Mouse (Mus musculus): ENCODE data around the gene Arhgap10.

GRCm38 (mm10) chr8:77511750-77512493 lies 5.8 kb downstream of the Arhgap10 start:
- TF ChIP-seq CTCF (IDR thresholded peaks at IDR 0.05; ENCODE audit: control insufficient read depth, insufficient read depth, insufficient read length) (no peak), USF1 (IDR thresholded peaks at IDR 0.05; ENCODE audit: low read depth) (no peak), CEBPB (IDR thresholded peaks at IDR 0.05; ENCODE audit: low read depth) (no peak), FOSL1 (IDR thresholded peaks at IDR 0.05; ENCODE audit: insufficient read depth, low read length, poor library complexity, severe bottlenecking) (no peak), MYOG (IDR thresholded peaks at IDR 0.05; ENCODE audit: control insufficient read depth, extremely low read depth, insufficient read length) (no peak), MYOD1 (IDR thresholded peaks at IDR 0.05; ENCODE audit: control insufficient read depth, insufficient read length, low read depth) (no peak), MAX (IDR thresholded peaks at IDR 0.05) (no peak)
